Mouse (Mus musculus) lung, embryonic 14.5 days (tissue): Measurements from ENCODE around the gene Cyp4a10. TPM values are rescaled to one million over a fixed set of nuclear protein-coding genes. Genes with fewer than 3 reads are reported as not detected.
"Not testable (repeated sequence)": the region's sequence is repeated elsewhere in the genome, so short reads cannot be mapped to it uniquely, and the experiment has no call there.

ENCODE experiments used
- ATAC-seq: fragments of 200-750 bp; cut with Nextera tagmentation; 2 replicates; pipeline ENCODE4 v1.8.0; 2017; ENCODE audit warnings: mild to moderate bottlenecking, moderate TSS enrichment, moderate library complexity; ENCODE audit not compliant: insufficient read depth
- DNase-seq: peaks from one replicate; pipeline ENCODE4 v3.0.0-alpha.2; 2015
- H3K27ac ChIP-seq: fragments of 300-500 bp; sonication (generic); 2 replicates; pipeline ENCODE4 v1.5.1; 2014; ENCODE audit warnings: low read depth, mild to moderate bottlenecking, moderate library complexity
- H3K27me3 ChIP-seq: fragments of 300-500 bp; sonication (generic); 2 replicates; pipeline ENCODE4 v1.6.1; 2014; ENCODE audit warnings: low read length, control low read depth; ENCODE audit not compliant: insufficient read depth
- H3K36me3 ChIP-seq: fragments of 300-500 bp; sonication (generic); 2 replicates; pipeline ENCODE4 v1.6.1; 2014; ENCODE audit warnings: control low read depth; ENCODE audit not compliant: insufficient read depth
- H3K4me1 ChIP-seq: fragments of 300-500 bp; sonication (generic); 2 replicates; pipeline ENCODE4 v1.6.1; 2014; ENCODE audit warnings: antibody characterized with exemption, control low read depth; ENCODE audit not compliant: insufficient read depth
- H3K4me2 ChIP-seq: fragments of 300-500 bp; sonication (generic); 2 replicates; pipeline ENCODE4 v1.6.1; 2014; ENCODE audit warnings: mild to moderate bottlenecking
- H3K4me3 ChIP-seq: fragments of 300-500 bp; sonication (generic); 2 replicates; pipeline ENCODE4 v1.5.1; 2014; ENCODE audit warnings: low read depth, low read length
- H3K9ac ChIP-seq: fragments of 300-500 bp; sonication (generic); 2 replicates; pipeline ENCODE4 v1.6.1; 2014
- H3K9me3 ChIP-seq: fragments of 300-500 bp; sonication (generic); 2 replicates; pipeline ENCODE4 v1.6.1; 2016; ENCODE audit warnings: low read depth, low read length, control low read depth
- CTCF ChIP-seq: IDR thresholded peaks from 2 replicates; pipeline ENCODE4 v1.5.1; 2016; ENCODE audit warnings: antibody characterized with exemption, low read depth
- WGBS: fragments of 180-500 bp; shearing (Covaris S2); extraction: QIAGEN DNeasy Blood & Tissue Kit; methylation state at CpG from one replicate; pipeline ENCODE4 v1.1.7; 2014; 5-methylcytosine and 5-hydroxymethylcytosine counted together
- polyA plus RNA-seq: library from polyadenylated mRNA; unstranded; fragments of >200 nt; fragmentation: Nextera tagmentation; extraction: Ambion mirVana; gene quantifications from 2 replicates; pipeline ENCODE4 v1.2.1, GENCODE M21; 2014

The Cyp4a10 gene
- polyA plus RNA-seq, 1 experiment from 2014 or later: not detected

DNA sequence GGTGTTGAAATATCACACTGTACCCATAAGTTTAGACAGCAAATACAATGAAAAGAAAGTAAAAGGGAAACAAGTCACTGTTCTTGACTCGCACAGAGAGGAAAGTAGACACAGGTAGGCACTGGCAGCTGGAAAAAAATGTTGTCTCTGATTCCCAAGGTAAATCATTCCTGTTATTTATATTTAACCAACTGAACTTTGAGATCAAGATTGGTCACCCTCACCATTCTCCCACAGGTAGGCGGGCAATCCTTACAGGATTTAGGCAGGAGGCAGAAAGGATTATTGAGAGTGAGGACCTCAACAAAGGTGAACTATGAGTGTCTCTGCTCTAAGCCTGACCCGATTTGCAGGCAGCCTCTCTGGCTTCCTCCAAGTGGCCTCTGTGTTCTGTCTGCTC lies 45.3 kb downstream of the Cyp4a10 start, which contains the start of gene Cyp4a31:
Cyp4a31 (plus strand) TSS at position 249 of the 400 bp plus-strand sequence.
- H3K36me3 ChIP-seq: no peaks in the 10 kb centered on the region
- DNase-seq (no peak), ATAC-seq (no peak)
- H3K4me1 ChIP-seq: no peaks in the 10 kb centered on the region
- no peaks in the 10 kb centered on the region for H3K9me3 ChIP-seq
- no peaks in the 10 kb centered on the region for H3K27me3 ChIP-seq
- no peak within 1 kb of the TSS for H3K9ac ChIP-seq
- no peak within 1 kb of the TSS for H3K27ac ChIP-seq
- no peak within 1 kb of the TSS for H3K4me2 ChIP-seq
- TF ChIP-seq CTCF: no peak
- 75% methylated on average over 3 of the region's 3 CpGs for WGBS
- H3K4me3 ChIP-seq: no peak within 1 kb of the TSS

DNA sequence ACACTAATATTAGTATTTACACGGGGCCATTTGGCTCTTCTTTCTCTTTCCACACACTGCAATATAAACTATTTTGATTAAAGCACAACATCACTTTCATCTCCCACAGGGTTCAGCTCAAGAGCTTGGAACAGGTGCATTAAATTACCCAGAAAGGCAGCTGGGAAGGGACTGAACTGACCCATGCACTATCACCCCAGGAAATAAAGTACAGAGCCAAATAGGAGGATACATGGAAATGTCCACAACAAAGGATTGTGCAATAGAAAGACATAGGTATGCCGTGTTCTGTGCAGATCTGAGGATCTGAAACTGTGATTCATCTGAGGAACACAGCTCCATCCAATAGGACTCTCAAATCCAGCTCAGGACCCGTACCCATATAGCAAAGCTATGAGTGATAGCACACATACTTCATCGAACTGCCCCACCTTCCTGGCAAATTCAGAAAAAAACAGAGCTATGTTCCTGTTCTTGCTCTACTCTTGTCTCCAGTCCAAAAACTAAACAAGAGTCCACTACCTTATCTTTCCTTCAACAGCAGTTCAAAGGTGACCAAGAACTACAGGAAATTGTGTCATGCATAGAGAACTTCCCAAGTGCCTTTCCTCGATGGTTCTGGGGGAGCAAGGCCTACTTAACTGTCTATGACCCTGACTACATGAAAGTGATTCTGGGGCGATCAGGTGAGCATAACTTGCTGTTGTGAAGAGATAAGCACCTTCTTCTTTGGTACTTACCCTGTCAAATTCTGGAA lies 46.6 kb downstream of the Cyp4a10 start:
- not testable (repeated sequence) for H3K27ac ChIP-seq, H3K36me3 ChIP-seq, H3K9me3 ChIP-seq, H3K4me2 ChIP-seq, H3K4me1 ChIP-seq, H3K9ac ChIP-seq, H3K4me3 ChIP-seq, ATAC-seq, DNase-seq, H3K27me3 ChIP-seq
- WGBS: 54% methylated on average over 6 of the region's 6 CpGs

DNA sequence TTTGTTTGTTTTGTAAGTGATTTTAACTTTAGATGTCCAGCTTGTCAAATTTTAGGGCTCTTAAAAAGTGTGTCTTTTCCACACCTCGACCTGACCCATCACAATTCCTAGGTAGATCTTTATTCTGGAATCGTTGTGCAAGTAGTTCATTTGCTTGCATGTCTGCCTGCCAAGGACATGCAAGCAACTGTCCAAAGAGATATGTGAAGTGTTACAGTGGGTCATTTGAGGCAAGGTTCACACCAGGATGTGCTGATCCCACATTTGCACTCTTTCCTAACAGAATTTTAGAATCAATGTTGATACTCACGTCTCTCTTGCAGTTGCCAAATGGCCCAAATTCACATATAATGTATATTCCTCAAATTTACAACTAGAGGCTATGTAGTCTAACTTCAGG lies 57.2 kb downstream of the Cyp4a10 start:
- ATAC-seq: no peak
- no peak for TF ChIP-seq CTCF
- WGBS: 73% methylated on average over 3 of the region's 3 CpGs

DNA sequence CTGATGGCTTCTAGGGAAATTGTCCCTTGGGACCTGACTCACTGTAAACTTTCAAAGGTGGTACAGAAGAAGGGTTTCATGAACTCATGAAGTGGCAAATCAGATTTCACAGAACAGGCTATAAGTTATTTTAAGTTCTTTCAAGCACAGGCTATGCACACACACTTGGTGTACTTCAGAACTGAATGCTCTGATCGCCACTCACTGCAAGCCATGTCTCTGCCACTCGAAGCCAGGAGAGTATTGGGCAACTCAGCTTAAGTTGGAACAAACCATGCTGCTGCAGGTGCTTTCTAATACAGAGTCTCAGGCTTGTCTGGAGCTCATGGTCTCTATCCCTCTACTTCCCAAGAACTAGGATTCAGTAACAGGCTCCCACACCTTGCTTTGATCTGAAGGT lies 57.7 kb downstream of the Cyp4a10 start:
- DNase-seq (peak; percentile 38), ATAC-seq (peak; percentile 74; the same call in 1 of the 2 replicates)
- TF ChIP-seq CTCF: no peak
- Histone ChIP-seq H3K27ac (no peak overlapping the region), H3K9ac (no peak overlapping the region), H3K27me3 (no peaks in the 10 kb centered on the region), H3K4me2 (no peak overlapping the region), H3K4me3 (no peak overlapping the region), H3K9me3 (no peaks in the 10 kb centered on the region), H3K36me3 (no peaks in the 10 kb centered on the region), H3K4me1 (no peaks in the 10 kb centered on the region)
- WGBS: 50% methylated on average over 2 of the region's 2 CpGs

More for the DNA sequence above, 57.2 kb downstream of the Cyp4a10 start:
- Histone ChIP-seq H3K4me1 (no peaks in the 10 kb centered on the region), H3K27me3 (no peaks in the 10 kb centered on the region), H3K27ac (no peak overlapping the region), H3K36me3 (no peaks in the 10 kb centered on the region), H3K4me2 (no peak overlapping the region), H3K4me3 (no peak overlapping the region), H3K9me3 (no peaks in the 10 kb centered on the region), H3K9ac (no peak overlapping the region)
- DNase-seq: no peak

DNA sequence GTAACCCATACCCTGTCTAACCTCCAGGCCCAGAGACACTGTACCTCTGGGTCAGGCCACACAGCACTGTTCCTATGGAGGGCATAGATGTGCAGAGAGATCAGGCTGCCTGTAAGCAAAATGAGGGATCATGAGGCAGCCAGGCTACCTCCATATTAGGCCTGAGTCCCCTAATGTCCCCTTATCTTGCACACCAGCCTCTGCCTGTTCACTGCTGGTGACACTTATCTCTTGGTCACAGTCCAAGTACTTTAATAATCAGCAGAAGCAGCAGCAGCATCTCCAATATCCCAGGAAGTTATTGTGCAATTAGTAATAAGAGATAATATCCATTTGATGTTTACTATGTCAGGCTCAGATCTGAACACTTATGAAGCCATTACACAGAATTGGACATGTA lies 65.0 kb downstream of the Cyp4a10 start:
- Histone ChIP-seq H3K4me3 (no peak overlapping the region), H3K4me2 (no peak overlapping the region), H3K9ac (no peak overlapping the region), H3K27me3 (no peaks in the 10 kb centered on the region), H3K4me1 (no peaks in the 10 kb centered on the region), H3K36me3 (no peaks in the 10 kb centered on the region), H3K9me3 (no peaks in the 10 kb centered on the region), H3K27ac (no peak overlapping the region)
- no peak for ATAC-seq
- DNase-seq: no peak
- TF ChIP-seq CTCF: no peak

Other genes starting within 250 kb of the Cyp4a10 start
- gene Cyp4a12a, start 219.2 kb upstream of the Cyp4a10 start, polyA plus RNA-seq: not detected in 2 replicates
- gene Cyp4a12b, start 106.6 kb upstream of the Cyp4a10 start, polyA plus RNA-seq: not detected in 2 replicates
- not detected in 2 replicates for gene Cyp4a30b, start 65.7 kb upstream of the Cyp4a10 start, polyA plus RNA-seq
- gene Cyp4a14, start 22.1 kb upstream of the Cyp4a10 start, polyA plus RNA-seq: not detected in 2 replicates
- gene Cyp4a31, start 45.4 kb downstream of the Cyp4a10 start, polyA plus RNA-seq: not detected in 2 replicates
- gene Cyp4a32, start 82.7 kb downstream of the Cyp4a10 start, polyA plus RNA-seq: not detected in 2 replicates
- 7.6 and 10.9 TPM in 2 replicates for gene Cyp4b1, start 129.5 kb downstream of the Cyp4a10 start, polyA plus RNA-seq
- gene Efcab14, start 219.5 kb downstream of the Cyp4a10 start, polyA plus RNA-seq: 48.8 and 53.7 TPM in 2 replicates